Mouse (Mus musculus) limb, embryonic 12.5 days (tissue): ENCODE data around the gene Ilf3. TPM values are rescaled to one million over a fixed set of nuclear protein-coding genes. Genes with fewer than 3 reads are reported as not detected.

Source experiments
- ATAC-seq: fragments of 200-750 bp; cut with Nextera tagmentation; 2 replicates; pipeline ENCODE4 v1.8.0; 2017; ENCODE audit warnings: low read depth, moderate TSS enrichment; ENCODE audit not compliant: insufficient number of reproducible peaks, insufficient read depth, low FRiP score, low TSS enrichment
- H3K27ac ChIP-seq: fragments of 300-500 bp; sonication (generic); 2 replicates; pipeline ENCODE4 v1.5.1; 2016; ENCODE audit warnings: mild to moderate bottlenecking, moderate library complexity
- H3K27me3 ChIP-seq: fragments of 300-500 bp; sonication (generic); 2 replicates; pipeline ENCODE4 v1.6.1; 2016; ENCODE audit warnings: mild to moderate bottlenecking, moderate library complexity
- H3K36me3 ChIP-seq: fragments of 300-500 bp; sonication (generic); 2 replicates; pipeline ENCODE4 v1.6.1; 2016; ENCODE audit warnings: mild to moderate bottlenecking, moderate library complexity
- H3K4me1 ChIP-seq: fragments of 300-500 bp; sonication (generic); replicated peaks from 2 replicates; pipeline ENCODE4 v1.6.1; 2016
- H3K4me2 ChIP-seq: fragments of 300-500 bp; sonication (generic); 2 replicates; pipeline ENCODE4 v1.6.1; 2016; ENCODE audit warnings: mild to moderate bottlenecking, moderate library complexity
- H3K4me3 ChIP-seq: fragments of 300-500 bp; sonication (generic); replicated peaks from 2 replicates; pipeline ENCODE4 v1.5.1; 2016; ENCODE audit warnings: mild to moderate bottlenecking
- H3K9ac ChIP-seq: fragments of 300-500 bp; sonication (generic); replicated peaks from 2 replicates; pipeline ENCODE4 v1.6.1; 2016; ENCODE audit warnings: mild to moderate bottlenecking, moderate library complexity
- H3K9me3 ChIP-seq: fragments of 300-500 bp; sonication (generic); 2 replicates; pipeline ENCODE4 v1.6.1; 2016; ENCODE audit warnings: mild to moderate bottlenecking, moderate library complexity
- WGBS: fragments of 180-500 bp; shearing (Covaris S2); methylation state at CpG from one replicate; pipeline ENCODE4 v1.1.7; 2016; 5-methylcytosine and 5-hydroxymethylcytosine counted together
- polyA plus RNA-seq: library from polyadenylated mRNA; unstranded; fragments of >200 nt; fragmentation: Nextera tagmentation; extraction: Ambion mirVana; gene quantifications from 2 replicates; pipeline ENCODE4 v1.2.1, GENCODE M21; 2016

The Ilf3 gene
- polyA plus RNA-seq, 1 experiment from 2014 or later: 312 TPM

- Histone ChIP-seq H3K27me3 (no peaks in the 10 kb centered on the region), H3K9ac (no peak overlapping the region), H3K4me3 (no peak overlapping the region), H3K9me3 (no peaks in the 10 kb centered on the region), H3K4me1 (peaks cover 16% of the 10 kb centered on the region), H3K4me2 (no peak overlapping the region), H3K36me3 (peaks cover 26% of the 10 kb centered on the region), H3K27ac (no peak overlapping the region)
- no peak for ATAC-seq
- 81% methylated on average over 3 of the region's 5 CpGs for WGBS
These were observed 38.6 kb upstream of the Ilf3 start for GRCm38 (mm10) chr9:21329041-21329440.

GRCm38 (mm10) chr9:21329699-21330289 lies 37.9 kb upstream of the Ilf3 start:
- Histone ChIP-seq H3K4me1 (peaks cover 16% of the 10 kb centered on the region), H3K36me3 (peaks cover 19% of the 10 kb centered on the region), H3K4me2 (no peak overlapping the region), H3K9ac (no peak overlapping the region), H3K9me3 (no peaks in the 10 kb centered on the region), H3K4me3 (no peak overlapping the region), H3K27me3 (no peaks in the 10 kb centered on the region), H3K27ac (no peak overlapping the region)
- WGBS: 93% methylated on average over 10 of the region's 10 CpGs
- no peak for ATAC-seq

GRCm38 (mm10) chr9:21331365-21332140 lies 36.1 kb upstream of the Ilf3 start:
- H3K36me3 ChIP-seq: peaks cover 8% of the 10 kb centered on the region
- 87% methylated on average over 12 of the region's 12 CpGs for WGBS
- no peaks in the 10 kb centered on the region for H3K9me3 ChIP-seq
- peak overlapping the region; percentile 62; the same call in 1 of the 2 replicates for H3K27ac ChIP-seq
- H3K4me2 ChIP-seq: no peak overlapping the region
- no peaks in the 10 kb centered on the region for H3K27me3 ChIP-seq
- no peak overlapping the region for H3K4me3 ChIP-seq
- no peak for ATAC-seq
- peaks cover 16% of the 10 kb centered on the region for H3K4me1 ChIP-seq
- H3K9ac ChIP-seq: no peak overlapping the region

GRCm38 (mm10) chr9:21332161-21333061 lies 35.3 kb upstream of the Ilf3 start:
- no peaks in the 10 kb centered on the region for H3K9me3 ChIP-seq
- H3K4me3 ChIP-seq: no peak overlapping the region
- WGBS: 34% methylated on average over 9 of the region's 9 CpGs
- H3K36me3 ChIP-seq: peaks cover 6% of the 10 kb centered on the region; the same call in 1 of the 2 replicates
- H3K27ac ChIP-seq: peak overlapping the region; percentile 62
- H3K9ac ChIP-seq: no peak overlapping the region
- no peak overlapping the region for H3K4me2 ChIP-seq
- H3K27me3 ChIP-seq: peaks cover under 1% of the 10 kb centered on the region; the same call in 1 of the 2 replicates
- ATAC-seq: no peak
- H3K4me1 ChIP-seq: peaks cover 17% of the 10 kb centered on the region

GRCm38 (mm10) chr9:21333523-21333922 lies 34.1 kb upstream of the Ilf3 start:
- no peak for ATAC-seq
- Histone ChIP-seq H3K9ac (no peak overlapping the region), H3K27me3 (peaks cover 7% of the 10 kb centered on the region; the same call in 1 of the 2 replicates), H3K9me3 (no peaks in the 10 kb centered on the region), H3K4me3 (no peak overlapping the region), H3K36me3 (peaks cover 6% of the 10 kb centered on the region; the same call in 1 of the 2 replicates), H3K27ac (no peak overlapping the region), H3K4me2 (no peak overlapping the region), H3K4me1 (peaks cover 22% of the 10 kb centered on the region)
- WGBS: 86% methylated on average over 1 of the region's 1 CpGs

- Histone ChIP-seq H3K4me1 (peaks cover 22% of the 10 kb centered on the region), H3K36me3 (peaks cover 15% of the 10 kb centered on the region; the same call in 1 of the 2 replicates), H3K27me3 (peaks cover 7% of the 10 kb centered on the region; the same call in 1 of the 2 replicates), H3K9me3 (no peaks in the 10 kb centered on the region), H3K4me2 (no peak overlapping the region), H3K9ac (no peak overlapping the region), H3K27ac (no peak overlapping the region), H3K4me3 (no peak overlapping the region)
- no peak for ATAC-seq
These were observed 32.9 kb upstream of the Ilf3 start for GRCm38 (mm10) chr9:21334747-21335146.

- Histone ChIP-seq H3K36me3 (peaks cover 17% of the 10 kb centered on the region; the same call in 1 of the 2 replicates), H3K27ac (no peak overlapping the region), H3K4me3 (no peak overlapping the region), H3K4me2 (no peak overlapping the region), H3K9me3 (no peaks in the 10 kb centered on the region), H3K27me3 (peaks cover 7% of the 10 kb centered on the region; the same call in 1 of the 2 replicates), H3K4me1 (peaks cover 22% of the 10 kb centered on the region), H3K9ac (no peak overlapping the region)
- 79% methylated on average over 4 of the region's 4 CpGs for WGBS
- no peak for ATAC-seq
These were observed 32.3 kb upstream of the Ilf3 start for GRCm38 (mm10) chr9:21335391-21335790.

GRCm38 (mm10) chr9:21336491-21336890 lies 31.2 kb upstream of the Ilf3 start:
- Histone ChIP-seq H3K4me3 (no peak overlapping the region), H3K4me1 (peaks cover 22% of the 10 kb centered on the region), H3K9ac (no peak overlapping the region), H3K9me3 (no peaks in the 10 kb centered on the region), H3K27ac (no peak overlapping the region), H3K27me3 (peaks cover 7% of the 10 kb centered on the region; the same call in 1 of the 2 replicates), H3K36me3 (peaks cover 24% of the 10 kb centered on the region), H3K4me2 (no peak overlapping the region)
- 79% methylated on average over 8 of the region's 8 CpGs for WGBS
- no peak for ATAC-seq

- H3K4me1 ChIP-seq: peaks cover 12% of the 10 kb centered on the region
- 0 out of 2 replicates have a peak, but pooled peaks have one; percentile 71 for ATAC-seq
- H3K36me3 ChIP-seq: peaks cover 36% of the 10 kb centered on the region
- 11% methylated on average over 20 of the region's 20 CpGs for WGBS
- no peaks in the 10 kb centered on the region for H3K9me3 ChIP-seq
- H3K4me3 ChIP-seq: peak overlapping the region; percentile 18
- H3K27me3 ChIP-seq: peaks cover 7% of the 10 kb centered on the region; the same call in 1 of the 2 replicates
- H3K4me2 ChIP-seq: peak overlapping the region; percentile 13; the same call in 1 of the 2 replicates
- peak overlapping the region; percentile 27; the same call in 1 of the 2 replicates for H3K9ac ChIP-seq
- no peak overlapping the region for H3K27ac ChIP-seq
These were observed 30.0 kb upstream of the Ilf3 start for GRCm38 (mm10) chr9:21337652-21338051.

- WGBS: 91% methylated on average over 4 of the region's 4 CpGs
- no peak for ATAC-seq
- H3K27ac ChIP-seq: no peak overlapping the region
- peaks cover 7% of the 10 kb centered on the region for H3K4me1 ChIP-seq
- no peak overlapping the region for H3K4me3 ChIP-seq
- H3K4me2 ChIP-seq: no peak overlapping the region
- H3K36me3 ChIP-seq: peaks cover 61% of the 10 kb centered on the region
- H3K9ac ChIP-seq: no peak overlapping the region
- H3K27me3 ChIP-seq: peaks cover 7% of the 10 kb centered on the region; the same call in 1 of the 2 replicates
- H3K9me3 ChIP-seq: no peaks in the 10 kb centered on the region
These were observed 27.3 kb upstream of the Ilf3 start for GRCm38 (mm10) chr9:21340411-21340810.
